Mouse (Mus musculus) ZHBTc4 (cell line): ENCODE measurements around the gene Tjp2.

Source experiments
- DNase-seq: peaks from one replicate; pipeline ENCODE4 v3.0.0-alpha.2; 2011; ENCODE audit warnings: low read depth, low spot score

The Tjp2 gene

GRCm38 (mm10) chr19:24180415-24180814 is 44.4 kb downstream of the Tjp2 start:
- DNase-seq: no peak

DNA sequence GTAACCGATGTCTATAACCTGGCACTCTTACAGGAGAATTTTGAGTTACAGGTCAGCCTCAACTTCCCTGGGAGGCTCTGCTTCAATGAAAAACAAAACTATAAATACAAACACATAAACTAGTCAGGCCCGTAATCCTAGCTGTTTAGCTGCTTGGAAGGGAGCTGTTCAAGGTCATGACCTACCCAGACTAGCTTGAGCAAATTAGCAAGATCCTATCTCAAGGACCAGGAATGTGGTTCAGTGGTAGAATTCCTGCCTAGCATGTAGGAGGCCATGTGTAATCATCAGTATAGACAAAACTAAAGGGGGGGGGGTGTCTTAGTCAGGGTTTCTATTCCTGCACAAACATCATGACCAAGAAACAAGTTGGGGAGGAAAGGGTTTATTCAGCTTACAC is 46.7 kb downstream of the Tjp2 start:
- peak; percentile 51 for DNase-seq

DNA sequence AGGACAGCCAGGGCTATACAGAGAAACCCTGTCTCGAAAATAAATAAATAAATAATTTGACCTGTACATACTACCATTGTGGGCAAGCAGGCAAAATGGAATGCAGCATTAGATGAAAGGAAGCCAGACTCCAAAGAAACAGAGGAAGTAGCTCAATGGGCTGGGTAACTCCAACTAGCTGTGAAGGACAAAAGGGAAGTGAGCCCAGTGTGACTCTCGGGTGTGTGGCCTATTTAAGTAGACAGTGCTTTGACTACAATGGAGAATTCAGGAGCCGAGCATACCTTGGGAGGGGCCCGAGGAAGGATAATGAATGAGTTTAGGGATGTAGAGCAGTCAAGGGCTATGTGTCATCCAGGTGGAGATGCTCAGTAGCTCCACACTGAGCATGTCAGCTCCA is 48.1 kb downstream of the Tjp2 start:
- DNase-seq: peak; percentile 85

- no peak for DNase-seq
Measured at GRCm38 (mm10) chr19:24174896-24175295, 49.9 kb downstream of the Tjp2 start.

DNA sequence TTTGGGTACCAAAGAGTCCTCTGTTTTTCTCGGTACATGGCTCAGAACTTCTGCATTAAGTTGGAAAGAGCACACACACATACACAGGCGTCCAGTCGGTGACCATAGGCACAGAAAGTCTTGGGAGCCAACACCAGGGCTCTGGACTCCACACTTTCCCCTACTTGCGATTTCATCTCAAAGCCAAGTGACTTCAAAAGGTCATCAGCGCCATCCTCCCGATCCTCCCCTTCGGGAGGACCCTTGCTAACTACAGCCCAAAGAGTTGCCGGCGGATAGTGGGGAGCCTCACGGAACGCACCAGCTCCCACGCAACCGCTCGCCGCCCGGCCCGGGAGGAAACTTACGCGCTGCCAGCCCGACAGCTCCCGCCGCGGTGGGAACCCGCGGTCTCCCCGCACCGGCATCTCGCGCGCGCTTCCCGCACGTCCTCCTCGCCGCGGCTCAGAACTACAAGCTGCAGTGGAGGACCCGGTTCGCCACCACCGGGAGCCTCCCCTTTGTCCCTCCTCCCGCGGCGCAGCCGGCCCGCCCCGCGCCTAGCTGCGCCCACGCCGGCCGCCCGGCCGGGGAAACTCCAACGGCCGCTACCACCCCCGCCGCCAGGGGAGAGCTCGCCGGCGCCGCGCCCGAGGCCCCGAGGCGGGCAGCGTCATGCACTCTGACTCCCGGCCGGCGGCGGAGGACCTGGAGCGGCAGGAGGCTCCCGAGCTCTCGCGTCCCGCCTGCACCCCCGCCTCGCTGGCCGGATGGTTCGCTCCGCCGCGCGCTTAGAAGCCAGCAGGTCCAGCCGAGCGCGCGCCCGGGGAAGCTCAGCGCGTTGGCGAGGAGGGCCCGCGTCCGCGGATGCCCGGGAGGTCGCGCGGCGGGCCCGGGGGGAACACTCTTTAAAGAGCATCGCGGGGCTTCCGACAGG is 51.0 kb downstream of the Tjp2 start:
- DNase-seq: peak; percentile 90

DNA sequence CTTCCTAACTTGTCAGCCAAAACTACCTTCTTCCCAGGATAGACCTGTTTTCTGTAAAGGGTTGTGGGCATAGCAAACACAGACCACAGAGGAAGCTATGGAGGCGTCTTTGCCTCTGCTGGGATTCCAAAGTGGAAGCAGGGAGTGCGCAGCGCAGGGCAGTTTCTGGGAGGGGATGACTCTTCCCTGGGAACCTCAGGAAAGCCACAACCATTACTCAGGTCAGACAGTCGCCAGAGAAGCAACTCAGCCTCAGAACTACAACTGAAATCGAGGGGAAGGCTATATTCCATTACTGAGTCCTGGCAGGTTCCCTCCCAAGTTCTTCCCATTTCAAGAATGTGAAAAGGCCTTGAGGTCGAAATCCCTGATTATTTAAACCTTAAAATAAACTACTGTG is 51.8 kb downstream of the Tjp2 start:
- DNase-seq: no peak

DNA sequence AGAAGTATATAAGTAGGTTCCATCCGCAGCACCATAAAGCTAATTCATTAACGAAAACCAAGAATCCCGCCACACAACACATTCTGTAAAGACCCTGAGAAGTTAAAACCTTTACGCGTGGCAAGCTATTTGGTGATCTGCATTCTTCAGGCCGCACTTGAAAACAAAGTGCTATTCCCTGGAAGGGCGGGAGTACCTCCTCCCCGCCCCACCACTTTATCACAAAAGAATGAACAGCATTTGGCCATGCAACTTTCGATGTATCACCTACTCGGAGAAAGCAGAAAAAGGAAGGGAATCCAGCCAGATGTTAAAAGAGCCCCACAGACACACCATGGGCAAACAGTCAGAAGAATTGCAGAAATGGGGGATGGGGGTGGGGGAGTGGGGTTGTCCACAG is 56.3 kb downstream of the Tjp2 start:
- DNase-seq: peak; percentile 38

DNA sequence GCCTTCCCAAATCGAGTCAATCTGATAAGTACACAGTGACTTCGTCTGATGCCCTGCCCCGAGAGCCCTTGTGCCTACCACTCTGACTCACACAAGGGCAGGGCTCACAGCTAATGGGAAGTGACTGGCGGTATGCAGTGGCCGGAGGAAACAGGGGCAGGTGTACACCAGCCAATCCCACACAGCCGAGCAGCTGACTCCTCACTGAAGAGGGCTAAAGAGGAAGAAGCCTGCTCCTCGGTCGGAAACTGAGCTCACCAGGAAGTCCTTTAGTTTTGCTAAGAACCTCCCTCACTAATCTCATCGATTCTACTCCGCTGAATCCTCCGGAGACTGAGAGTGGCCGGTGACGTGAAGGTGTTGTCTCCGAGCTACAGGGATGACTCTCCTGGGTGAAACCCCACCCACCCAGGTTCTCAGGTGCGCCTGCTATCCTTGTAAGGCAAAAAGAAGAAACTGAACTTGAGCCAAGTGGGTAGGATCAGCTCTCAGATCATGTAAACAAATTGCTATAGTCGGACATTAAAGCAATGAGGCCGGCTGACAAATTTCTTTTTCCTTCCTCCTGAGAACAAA is 58.2 kb downstream of the Tjp2 start:
- peak; percentile 62 for DNase-seq

DNA sequence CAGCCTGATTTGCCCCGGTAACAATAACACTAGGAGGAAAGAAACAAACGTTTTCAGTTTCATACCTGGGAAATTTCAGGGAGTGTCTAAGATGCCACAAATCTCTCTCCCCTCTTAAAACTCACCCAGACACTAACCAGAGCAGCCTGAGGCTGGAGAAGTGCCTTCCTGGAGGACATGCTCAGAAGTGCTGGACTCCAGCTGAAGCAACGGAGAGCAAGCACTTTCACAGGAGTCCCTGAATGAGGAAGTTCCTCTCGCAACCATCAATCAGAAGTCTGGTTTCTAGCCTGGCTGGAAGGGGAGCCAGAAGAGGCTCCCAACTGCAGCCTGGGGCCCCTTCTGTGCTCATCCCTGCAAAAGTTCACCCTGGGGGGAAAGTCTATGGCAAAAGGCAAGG is 60.9 kb downstream of the Tjp2 start:
- DNase-seq: no peak

- DNase-seq: peak; percentile 34
Measured at GRCm38 (mm10) chr19:24160460-24160859, 64.4 kb downstream of the Tjp2 start.

GRCm38 (mm10) chr19:24159751-24160150 is 65.1 kb downstream of the Tjp2 start:
- DNase-seq: no peak

- DNase-seq: no peak
Measured at GRCm38 (mm10) chr19:24159334-24159733, 65.5 kb downstream of the Tjp2 start.

DNA sequence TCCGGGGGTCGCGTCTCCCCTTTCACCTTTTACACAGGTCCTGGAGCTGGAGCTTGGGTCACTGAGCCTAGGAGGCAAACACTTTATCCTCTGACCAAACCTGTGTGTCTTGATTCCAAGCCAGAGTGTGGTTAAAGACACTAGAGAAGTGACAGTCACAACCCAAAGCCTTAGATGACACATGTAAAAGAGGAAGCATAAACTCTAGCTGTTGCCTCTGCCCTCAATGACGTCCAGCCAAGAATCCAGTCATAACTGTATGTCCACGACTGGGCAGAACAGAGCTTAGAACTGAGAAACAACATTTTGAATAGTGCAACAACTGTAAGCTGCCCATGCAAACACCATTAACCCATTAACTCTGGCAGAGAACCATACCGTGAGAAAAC is 68.8 kb downstream of the Tjp2 start:
- DNase-seq: no peak

DNA sequence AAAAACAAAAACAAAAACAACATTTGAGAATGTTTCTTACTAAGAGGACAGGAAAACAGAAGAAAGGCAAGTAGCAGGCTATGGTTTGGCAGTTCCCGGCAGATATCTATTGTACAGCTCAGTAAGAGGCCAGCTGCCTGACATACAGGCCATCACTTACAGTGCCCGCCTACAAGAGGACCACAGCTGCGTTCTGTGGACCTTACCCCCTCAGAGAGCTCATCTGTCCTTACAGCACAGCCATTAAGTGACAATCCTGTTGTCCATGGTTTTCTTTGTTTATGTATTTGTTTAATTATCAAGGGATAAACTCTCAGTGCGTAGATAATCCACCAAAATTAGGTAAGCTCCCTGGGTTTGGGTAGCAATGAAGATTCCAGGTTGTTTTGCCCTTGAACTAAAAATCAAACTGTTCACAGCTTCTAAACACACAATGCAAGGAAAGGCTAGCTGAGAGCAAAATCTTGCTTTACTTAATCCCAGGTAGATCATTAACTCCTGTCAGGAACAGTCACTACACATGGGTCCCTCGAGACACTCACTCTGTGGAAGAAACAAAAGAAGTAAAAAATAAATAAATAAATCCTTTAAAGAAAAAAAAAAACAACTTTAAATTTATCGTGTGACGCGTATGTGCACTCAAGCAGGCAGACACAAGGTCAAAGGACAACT is 69.3 kb downstream of the Tjp2 start:
- no peak for DNase-seq

DNA sequence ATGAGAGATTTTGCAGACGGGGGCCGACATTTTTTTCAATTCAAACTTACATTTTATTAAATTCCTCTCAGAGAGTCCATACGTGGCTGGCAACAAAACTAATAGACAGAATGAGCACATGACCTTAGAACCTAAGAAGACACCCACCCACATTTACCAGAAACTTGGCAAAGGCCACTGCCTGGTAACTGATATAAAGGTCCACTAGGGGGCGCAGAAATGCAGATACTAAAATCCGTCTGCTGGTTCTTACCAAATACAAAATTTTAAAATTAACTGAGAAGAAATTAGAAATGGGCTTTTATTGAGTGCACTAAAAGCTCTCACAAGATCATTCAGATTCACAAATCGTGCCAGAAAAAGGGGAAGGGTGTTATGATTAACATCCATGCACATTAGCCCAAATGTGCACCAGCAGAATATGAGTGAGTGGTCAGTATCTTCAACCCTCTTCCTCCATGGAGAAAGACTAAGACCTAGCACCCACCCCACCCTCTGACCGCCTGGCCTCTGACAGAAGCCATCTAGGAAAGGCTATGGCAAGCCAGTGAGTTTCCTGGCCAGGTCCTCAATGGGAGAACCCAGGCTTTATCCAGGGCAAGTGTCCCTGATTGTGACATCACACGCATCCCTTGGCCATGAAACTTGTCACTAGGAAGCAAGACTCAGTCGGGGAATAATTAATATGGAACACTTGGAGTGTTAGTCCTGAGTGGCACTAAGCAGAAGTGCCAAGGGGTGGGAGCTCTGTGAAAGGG is 71.4 kb downstream of the Tjp2 start:
- peak; percentile 66 for DNase-seq

- no peak for DNase-seq
Measured at GRCm38 (mm10) chr19:24144009-24144408, 80.8 kb downstream of the Tjp2 start.

DNA sequence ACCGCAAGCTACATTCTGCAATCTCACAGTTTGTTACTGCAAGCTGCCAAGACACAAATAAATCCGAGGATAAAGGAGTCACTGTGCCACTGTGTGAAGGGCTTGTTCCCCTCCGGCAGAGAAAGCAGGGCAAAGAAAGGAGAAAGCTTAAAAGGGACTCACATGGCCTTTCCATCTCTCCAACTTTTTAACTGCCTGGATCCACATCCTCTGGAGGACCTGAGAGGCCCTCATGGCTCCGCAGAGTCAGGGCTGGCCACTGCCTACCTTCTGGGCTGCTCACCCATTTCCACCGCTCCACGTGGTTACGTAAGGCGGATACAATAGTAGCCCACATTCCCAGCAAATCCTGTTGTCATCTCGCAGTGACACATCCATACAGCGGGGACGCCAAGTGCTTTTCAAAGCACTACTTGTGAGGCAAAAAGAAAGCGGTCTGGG is 82.2 kb downstream of the Tjp2 start:
- peak; percentile 24 for DNase-seq

- no peak for DNase-seq
Measured at GRCm38 (mm10) chr19:24140298-24140697, 84.5 kb downstream of the Tjp2 start.

DNA sequence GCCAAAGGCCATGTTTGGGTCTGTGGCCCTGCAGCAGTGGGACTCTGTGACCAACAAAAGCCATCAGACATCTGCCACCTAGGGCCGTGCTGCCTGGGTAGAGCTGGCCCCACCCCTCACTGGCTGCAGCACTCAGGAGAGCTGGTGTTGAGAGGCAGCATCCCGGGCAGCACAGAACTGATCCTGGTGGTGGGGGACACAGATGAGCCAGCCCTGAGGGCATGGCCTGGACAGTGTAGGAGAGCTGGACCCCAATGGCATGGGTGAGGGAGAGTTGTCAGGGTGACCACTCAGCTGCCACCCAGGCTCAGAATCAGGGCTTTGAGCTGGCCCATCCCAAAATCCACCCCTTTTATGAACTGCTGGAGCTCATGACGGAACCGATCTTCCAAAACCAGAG is 87.4 kb downstream of the Tjp2 start:
- no peak for DNase-seq

DNA sequence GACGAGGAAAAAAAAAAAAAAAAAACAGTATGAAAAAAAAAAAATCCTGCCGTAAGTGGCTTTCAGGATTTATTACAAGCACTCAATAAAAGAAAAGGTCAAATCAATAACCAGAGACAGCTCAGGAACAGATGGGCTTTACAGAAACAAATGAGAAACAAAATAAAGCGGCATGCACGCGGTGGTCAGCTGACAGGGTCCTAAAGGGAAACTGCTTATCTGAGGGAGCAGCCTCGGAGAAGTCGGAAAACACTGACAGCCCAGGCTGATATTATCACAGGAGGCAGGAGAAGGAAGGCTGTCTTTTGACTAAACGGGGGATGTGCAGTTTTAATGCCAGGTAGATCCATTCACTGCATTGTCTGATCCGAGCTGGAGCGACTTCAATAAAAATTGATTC is 89.8 kb downstream of the Tjp2 start:
- no peak for DNase-seq

- DNase-seq: no peak
Measured at GRCm38 (mm10) chr19:24134144-24134911, 90.5 kb downstream of the Tjp2 start.
